Mouse (Mus musculus): Measurements from ENCODE around the gene Utf1. TPM values are rescaled to one million over a fixed set of nuclear protein-coding genes. Genes with fewer than 3 reads are reported as not detected.

Utf1 gene
- total RNA-seq (2021) = not detected
- long read RNA-seq, experiment 1 = 0 reads
- long read RNA-seq, experiment 2 = 0 reads

DNA sequence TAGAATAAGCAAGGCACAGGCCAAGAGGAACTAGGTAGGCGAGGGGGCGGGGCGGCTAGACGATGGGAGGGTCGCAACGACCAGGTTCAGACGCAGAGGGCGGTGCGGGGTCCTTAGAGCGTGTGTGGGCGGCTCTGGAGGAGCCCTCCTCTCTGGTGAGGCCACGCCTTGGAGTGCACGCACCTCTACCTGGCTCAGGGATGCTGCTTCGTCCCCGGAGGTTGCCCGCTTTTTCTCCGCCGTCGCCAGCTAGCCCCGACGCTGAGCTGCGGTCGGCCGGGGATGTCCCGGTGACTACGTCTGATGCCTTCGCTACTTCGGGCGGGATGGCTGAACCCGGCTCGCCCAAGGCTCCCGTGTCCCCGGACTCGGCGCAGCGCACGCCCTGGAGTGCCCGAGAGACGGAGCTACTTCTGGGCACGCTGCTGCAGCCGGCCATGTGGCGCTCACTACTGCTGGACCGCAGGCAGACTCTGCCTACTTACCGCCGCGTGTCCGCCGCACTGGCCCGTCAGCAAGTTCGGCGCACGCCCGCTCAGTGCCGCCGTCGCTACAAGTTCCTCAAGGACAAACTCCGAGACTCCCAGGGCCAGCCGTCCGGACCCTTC, at the start of gene Utf1:
Utf1 (plus strand) TSS at position 116 of the 608 bp plus-strand sequence.
- DNase-seq = peak; percentile 30

DNA sequence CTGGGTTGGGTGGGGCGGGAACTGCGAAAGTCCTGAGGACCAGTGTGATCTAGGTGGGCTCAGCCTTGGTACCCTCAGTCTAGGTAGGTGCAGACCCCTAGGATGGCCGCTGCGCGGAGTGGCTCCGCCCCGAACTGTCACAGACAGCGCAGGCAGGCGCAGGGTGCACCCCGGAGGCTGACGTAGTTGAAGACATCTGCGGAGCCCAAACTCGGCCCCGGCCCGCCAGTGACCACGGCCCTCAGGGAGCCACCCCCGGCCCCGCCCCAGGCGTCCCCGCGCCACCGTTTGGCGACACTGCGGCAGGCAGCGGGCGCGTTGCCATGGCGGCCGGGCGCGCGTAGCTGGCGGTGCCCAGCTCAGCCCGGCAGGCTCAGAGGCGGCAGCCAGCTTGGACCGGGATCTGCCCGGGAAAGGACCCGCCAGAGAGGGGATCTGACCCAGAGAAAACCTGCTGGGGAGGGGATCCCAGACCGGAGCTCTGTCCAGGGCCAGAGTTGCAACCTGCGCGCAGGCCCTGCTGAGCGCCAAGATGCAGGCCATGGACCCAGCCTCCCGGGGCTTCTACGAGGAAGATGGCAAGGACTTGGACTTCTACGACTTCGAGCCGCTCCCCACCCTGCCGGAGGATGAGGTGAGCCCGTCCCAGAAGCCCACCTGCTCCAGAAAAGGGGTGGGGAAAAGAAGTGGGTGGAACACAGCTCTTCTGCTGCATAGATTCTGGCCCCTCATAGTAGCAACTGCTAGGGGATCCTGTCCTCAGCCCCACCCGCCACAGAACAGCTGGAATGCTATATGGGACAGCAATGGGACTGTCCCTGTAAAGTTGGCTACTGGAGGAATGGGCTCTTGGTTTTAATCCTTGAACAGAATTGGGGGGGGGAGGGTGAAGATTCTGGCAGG, 48.7 kb upstream of the Utf1 start, which contains the start of gene Kndc1:
Kndc1 (plus strand) TSS at position 42 of the 903 bp plus-strand sequence.
- DNase-seq = peak; percentile 54

DNA sequence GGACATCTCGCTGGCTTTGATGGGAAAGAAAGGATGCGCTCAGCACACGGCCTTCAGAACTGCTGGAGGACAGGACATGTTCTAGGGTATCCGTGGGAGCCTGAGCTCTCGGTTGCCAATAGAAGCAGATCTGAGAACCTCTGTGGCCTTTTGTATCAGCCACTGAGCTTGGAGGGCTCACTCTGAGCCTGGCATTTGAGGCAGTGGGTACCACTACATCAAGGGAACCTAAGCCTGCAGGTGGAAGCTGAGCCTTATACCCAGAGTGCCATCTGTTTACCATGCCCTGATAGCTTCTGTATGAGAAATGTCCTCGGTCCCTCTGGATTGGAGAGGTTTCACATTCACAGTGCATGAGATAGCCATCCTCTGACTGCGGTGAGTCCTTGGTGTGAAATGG, 47.3 kb upstream of the Utf1 start:
- DNase-seq = no peak

DNA sequence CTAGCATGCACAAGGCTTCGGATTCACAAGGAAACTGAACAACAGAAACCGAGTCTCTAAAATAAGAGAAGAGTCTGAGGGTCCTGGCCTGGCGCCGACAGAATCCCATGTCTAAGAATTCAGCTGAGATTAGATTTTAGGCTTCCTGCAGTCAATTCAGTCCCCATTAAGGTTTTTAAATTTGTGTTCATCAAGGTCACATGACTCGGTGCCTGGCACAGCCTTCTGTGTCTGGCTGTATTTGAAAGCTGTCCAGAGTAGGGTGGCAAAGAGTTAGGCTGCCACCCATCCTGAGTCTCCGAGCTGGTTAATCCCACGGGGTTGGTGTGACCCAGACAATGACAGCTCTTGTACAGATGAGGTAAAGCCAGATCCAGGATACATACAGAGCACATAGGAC, 46.8 kb upstream of the Utf1 start:
- no peak for DNase-seq

DNA sequence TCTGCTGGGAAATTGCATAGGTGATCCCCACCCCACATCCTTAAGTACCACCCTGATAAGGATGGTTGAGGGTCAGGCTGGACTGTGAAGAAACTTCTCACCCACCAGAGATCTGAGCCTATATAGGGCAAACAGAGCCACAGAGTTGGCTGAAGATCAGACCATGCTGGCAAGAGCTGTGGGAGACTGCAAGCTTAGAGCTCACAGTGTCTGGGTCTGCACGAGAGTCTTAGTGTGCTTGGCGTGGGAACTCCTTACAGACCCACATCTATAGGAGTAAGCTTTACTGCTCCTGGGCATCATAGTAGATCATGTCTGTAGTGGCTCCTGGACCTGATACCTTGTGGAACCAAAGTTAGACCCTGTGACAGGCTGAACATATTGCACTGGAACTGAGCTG, 45.0 kb upstream of the Utf1 start:
- no peak for DNase-seq

DNA sequence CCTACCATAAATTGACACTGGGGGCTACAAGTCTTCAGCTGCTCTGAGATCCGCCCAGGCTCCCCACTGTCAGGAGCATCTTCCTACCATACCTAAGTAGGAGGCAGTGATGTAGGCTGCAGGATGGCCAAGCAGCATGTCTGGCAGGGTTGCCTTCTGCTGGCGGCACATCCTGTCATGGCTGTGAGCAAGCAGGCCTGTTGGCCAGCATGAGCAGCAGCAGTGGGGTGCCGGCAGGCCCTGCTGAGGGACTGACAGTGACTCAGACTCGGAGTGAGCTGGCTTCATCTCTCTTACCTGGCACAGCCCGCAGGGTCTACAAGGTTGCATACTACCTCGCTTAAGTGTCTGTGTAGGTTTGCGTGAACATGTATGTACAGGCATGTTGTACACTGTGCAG, 44.1 kb upstream of the Utf1 start:
- DNase-seq = no peak

DNA sequence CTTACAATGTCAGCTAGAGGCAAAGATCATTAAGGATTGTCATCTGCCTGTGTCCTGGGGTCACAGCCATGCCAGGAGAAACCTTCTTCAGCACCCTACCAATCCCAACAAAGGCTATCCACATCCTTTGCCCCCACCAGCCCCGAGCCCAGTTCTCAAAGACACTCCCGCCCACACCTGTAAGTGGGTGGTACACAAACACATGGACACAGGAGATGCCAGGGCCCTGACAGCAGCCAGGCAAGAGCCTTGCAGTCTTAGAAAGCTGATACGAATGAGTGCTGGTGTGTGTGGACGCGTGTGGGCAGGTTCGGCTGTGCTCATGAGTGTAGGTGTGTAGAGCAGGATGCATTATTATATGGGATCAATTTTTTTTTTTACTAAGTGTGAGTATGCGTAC, 43.1 kb upstream of the Utf1 start:
- DNase-seq = no peak

DNA sequence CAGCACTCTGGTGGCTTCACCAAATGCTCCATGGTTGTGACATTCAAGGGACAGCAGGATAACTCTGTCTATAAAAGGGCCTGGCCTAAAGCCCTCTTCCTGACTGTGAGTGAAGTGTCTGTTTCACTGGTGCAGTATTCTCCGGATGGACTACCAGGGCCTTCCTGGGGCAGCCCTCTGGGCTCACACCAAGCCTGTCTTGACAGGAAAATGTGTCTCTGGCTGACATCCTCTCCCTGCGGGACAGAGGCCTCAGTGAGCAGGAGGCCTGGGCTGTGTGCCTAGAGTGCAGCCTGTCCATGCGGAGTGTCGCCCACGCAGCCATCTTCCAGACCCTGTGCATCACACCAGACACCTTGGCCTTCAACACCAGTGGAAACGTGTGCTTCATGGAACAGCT, 42.7 kb upstream of the Utf1 start:
- DNase-seq = no peak

DNA sequence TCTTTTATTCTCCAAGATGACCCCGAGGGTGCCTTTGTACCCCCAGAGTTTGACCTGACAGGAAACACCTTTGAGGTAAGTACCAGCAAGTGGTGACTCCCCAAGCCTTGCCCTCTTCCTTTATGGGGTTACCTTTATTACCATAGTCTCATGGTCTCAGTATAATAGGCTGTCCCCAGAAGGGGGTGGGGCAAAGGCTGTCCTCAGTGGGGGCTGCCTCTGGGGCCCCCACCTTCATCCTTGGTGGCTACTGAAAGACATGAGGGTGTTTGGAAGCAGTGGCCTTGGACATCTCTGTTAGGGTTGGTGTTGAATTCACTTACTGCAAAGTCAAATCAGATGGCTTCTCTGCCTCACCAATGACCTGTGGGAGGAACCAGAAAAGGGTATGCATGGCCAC, 41.6 kb upstream of the Utf1 start:
- DNase-seq = no peak

DNA sequence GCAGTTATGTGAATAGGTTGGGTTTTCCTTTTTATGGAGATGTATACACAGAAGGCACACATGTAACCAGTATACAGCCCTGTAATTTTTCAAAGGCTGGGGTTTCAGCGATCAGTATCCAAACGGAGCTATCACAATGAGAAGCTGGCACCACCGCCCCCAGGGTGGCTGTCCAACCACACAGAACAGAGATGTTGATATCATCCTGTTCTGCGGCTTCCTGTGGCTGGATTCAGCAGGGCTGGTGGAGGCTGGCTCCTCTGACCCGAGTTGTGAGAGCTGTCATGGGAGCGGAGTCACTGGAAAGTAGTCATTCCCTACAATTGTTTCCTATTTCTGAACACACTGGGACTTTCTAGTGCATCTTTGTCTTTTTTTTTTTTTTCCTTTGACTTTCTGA, 38.3 kb upstream of the Utf1 start:
- DNase-seq = no peak

DNA sequence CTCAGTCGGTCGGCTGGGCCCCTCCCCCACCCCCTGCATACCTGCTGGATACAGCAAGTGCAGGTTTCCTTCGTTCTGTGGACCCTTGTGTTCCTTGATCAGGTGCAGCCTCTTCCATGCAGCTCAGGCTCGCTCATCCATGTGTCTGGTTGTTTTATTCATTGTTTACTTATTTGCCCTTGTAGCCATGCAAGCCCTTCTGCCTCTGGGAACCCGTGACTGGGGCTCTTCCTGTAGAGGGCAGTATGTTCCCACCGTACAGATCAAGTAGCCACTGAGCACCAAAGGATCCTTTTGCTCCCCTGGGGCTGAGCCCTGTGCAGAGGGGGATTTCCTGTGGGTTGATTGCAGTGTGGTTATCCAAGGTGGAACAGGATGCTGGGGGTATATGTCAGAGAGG, 37.9 kb upstream of the Utf1 start:
- no peak for DNase-seq

DNA sequence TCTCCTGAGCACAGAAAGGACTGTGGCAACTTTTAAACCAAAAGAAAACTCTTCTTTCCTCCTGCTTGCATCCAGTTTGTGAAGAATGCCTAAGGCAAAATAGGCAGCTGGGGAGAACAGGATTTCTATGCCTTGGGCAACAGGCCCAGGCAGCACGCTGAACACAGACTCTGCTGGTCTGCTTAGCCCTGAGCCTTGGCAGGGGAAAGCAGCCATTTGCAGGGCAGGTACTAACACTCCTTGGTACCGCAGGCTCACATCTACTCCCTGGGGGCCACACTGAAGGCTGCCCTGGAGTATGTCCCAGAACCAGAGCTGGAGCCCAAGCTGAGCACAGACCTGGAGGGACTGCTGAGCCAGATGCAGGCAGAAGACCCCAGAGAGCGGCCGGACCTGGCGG, 35.4 kb upstream of the Utf1 start:
- DNase-seq = peak; percentile 19

DNA sequence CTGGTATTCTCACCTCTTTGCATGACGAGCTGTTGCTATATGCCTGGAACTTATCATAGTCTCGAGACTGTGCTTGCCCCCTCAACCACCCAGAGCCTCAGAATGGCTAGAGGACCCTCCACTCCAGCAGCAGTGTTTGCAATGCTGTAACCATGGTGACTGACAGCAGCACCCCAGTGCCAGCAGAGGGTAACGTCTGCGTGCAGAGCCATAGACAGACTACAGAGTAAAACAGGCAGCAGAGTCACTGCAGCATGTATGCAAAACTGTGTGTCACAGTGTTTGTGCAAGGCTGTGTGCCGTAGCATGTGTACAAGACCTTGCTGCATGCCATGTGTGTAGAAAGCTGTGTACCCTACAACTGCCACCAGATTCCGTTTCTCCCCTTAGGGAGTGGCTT, 34.1 kb upstream of the Utf1 start:
- no peak for DNase-seq

DNA sequence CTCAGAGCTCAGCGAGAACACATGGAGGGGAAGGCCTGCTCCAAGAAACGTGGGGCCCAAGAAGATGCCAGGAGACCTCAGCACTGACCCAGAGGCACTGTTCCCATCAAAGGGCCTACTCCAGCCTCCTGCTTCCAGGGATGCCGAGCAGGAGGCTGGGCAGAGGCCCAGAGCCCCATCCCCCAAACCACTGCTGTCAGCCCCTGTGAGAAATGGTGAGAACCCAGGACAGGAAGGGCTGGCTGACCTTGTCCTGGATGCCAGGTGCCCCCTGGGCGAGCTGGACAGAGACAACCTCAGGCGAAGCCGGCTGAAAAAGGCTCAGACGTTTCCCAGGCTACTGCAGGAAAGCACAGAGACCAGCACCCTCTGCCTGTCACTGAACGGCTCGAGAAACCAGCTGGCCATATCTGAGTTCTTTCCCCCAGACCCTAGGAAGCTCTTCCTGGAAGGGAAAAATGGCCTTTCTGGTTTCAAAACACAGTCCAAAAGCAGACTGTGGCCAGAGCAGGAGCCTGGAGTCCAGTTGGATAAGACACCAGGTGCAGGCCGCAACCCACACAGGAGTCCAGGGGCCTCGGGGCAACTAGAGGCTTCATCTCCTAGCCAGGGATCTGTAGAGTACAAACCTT, 33.3 kb upstream of the Utf1 start:
- no peak for DNase-seq

DNA sequence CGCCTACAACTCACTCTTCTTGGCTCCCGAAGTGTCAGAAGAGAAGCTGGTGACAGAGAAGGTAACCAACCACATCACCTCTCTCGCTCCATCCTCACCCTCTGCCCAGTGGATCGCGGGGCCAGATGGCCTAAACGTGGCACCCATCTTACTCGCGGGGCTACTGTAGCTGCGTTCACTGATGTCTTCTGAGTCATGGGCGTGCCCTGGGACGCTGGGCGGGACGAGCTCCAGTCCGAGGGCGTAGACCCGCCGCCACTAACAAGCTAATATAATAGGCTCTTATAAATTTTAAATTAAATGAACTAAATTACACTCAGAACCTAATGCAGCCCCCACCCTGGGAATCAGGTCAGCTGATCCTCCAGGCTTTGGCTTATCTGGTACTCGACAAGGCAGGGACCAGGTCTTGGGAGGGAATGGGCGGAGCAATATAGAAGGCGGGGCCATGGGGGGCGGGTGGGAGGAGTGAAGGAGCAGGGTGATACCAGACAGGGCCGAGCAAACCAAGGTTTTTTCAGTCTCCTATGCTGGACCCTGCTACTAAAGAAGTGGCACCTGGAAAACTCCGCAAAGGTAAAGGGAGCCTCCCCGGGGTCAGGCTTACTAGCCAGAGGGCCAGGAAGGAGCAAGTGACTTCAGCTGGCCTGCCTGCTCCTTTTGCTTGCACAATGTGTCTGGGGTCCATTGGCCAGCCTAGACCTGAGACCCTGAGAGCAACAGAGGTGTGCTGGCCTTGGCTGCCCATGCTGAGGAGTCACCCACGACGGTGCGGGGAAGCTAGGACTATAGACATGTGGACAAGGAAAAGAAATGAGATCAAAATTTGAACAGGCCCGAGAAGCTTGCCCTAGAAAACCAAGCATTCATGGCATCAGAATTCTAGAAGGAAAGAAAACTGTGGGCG, 29.2 kb upstream of the Utf1 start:
- no peak for DNase-seq

DNA sequence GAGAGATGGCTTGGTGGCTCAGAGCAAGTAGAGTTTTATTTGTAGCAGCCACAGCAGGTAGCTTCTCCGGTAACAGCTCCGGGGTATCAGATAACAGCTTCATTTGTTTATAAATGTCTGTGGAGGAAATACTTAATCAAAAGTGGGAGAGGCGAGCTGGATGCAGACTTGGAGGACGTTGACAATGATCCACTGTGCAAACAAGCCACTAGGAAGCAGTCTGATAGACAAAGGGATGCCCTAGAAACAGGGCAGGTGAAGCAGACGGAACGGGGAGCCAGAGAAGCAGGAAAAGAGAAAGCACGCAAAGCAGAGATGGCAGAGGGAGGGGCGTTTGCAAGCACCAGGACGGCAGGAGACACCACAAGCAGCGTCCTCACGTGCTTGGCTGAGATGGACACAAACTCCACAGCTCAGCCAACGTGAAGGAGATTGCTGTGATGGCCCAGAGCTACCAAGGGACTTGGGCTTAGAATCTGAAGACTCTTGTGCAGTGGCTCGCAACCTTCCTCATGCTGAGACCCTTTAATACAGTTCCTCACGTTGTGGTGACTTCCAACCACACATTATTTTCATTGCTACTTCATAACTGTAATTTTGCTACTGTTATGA, 27.8 kb upstream of the Utf1 start:
- no peak for DNase-seq

DNA sequence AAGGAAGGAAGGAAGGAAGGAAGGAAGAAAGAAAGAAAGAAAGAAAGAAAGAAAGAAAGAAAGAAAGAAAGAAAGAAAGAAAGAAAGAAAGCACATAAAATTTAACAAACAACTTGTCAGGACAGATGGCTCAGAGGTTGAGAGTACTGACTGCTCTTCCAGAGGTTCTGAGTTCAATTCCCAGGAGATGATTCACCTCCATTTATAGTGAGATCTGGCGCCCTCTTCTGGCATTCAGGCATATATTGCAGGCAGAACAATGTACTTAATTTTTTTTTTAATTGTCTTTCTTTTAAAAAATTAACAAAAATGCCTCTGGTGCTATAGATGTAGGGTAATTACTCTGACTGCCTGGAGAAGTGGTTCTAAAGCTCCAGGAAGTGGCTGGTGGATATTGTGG, 27.2 kb upstream of the Utf1 start:
- no peak for DNase-seq

DNA sequence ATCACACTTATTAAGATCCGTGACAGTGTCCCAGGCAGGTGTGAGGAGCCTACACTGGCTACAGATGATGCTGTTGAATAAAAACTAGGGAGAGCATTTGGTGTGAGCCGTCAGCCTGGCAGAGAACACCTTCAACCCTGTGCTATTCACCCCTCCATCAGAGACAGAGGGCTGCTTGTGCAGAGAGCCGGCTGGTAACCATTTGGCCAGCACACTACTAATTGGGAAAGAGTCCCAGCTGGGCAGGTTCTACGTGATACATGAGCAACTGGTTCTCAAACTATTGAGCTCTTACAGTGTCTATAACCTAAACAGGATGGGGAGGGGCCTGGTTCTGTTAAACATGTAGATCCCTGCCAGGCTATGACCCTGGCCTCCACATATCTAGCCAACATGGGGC, 25.3 kb upstream of the Utf1 start:
- no peak for DNase-seq

DNA sequence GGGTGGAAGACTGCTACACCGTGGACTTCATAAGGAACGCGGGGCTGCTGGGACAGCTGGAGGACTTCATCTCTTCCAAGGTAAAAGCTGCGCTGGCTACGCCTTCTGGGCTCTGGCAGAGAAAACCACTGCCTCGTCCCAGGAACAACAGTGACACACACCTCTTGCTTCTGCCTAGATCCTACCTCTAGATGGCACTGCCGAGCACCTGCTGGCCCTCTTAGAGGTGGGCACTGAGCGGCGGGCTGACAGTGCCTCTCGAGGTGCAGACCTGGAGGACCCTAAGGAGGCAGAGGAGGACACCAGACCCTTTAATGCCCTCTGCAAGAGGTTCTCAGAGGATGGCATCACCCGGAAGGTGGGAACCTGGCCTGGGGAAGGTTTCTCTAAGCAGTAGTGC, 12.9 kb upstream of the Utf1 start:
- DNase-seq = peak; percentile 47

DNA sequence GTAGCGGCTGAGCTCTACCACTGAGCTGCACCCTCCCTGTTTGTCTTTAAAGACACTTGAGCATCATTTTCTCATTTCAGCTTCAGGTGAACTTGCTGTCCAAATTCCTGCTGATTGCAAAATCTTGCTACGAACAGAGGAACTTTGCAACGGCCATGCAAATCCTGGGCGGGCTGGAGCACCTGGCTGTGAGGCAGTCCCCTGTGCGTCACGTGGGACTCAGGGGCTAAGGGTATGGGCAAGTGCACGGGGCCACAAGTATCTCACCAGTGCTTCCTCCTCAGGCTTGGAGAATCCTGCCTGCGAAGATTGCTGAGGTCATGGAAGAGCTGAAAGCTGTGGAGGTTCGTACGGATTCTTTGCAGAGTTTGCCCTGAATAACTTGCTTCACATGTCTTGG, 6.9 kb upstream of the Utf1 start:
- DNase-seq = no peak

DNA sequence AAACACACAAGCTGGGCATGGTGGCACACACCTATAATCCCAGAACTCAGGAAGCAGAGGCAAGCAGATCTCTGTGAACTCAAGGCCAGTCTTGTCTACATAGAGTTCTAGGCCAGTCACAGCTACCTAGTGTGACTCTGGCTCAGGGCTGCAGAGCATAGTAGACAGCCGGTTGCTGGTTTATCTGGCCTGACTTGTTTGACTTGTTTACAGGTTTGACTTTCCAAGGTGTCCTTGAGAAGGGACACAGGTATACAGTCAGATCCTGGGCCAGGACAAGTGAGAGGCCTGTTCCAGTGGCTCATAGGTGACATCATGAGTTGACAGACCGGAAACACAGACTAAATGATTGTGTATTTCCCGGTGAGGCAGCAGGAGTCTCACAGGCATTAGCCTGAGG, 6.5 kb upstream of the Utf1 start:
- no peak for DNase-seq

DNA sequence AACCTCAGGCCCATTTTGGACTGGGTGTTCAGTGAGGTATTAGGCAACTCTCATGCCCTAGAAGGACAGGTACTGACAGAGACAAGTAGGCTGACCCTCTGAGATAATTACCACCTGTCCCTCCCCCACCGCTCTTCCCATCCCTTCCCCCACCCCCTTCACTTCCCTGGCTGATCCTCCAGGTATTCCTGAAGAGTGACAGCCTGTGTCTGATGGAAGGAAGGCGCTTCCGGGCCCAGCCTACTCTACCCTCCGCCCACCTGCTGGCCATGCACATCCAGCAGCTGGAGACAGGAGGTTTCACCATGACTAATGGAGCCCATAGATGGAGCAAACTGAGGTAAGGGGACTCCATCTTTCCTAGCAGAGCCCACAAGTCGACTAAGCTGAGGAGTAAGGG, 5.8 kb upstream of the Utf1 start:
- no peak for DNase-seq

Measured in gastrocnemius, postnatal 10 days (tissue).